Mouse (Mus musculus): ENCODE data around the gene Tnxb.

DNA sequence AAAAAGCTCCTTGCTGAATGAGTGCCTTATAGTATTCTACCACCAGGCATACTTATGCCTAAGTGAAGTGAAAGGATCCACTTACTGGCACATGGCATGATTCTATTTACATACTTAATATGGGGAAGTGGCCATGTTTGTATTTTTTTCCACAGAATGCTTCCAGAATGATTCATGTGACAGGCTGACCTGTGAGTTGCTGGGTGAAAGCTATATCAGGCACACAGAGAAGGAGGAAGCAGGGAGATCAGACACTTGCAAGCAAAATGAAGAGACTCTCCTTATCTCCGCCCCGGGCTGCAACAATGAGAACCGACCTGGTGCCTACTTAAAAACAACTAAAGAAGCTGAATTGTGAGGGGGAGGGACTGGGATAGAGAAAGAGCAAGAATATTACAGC is 91.1 kb downstream of the Tnxb start:
- TF ChIP-seq ZNF384 (IDR thresholded peaks at IDR 0.05; ENCODE audit: low read depth, low read length) (no peak), ZC3H11A (IDR thresholded peaks at IDR 0.05; ENCODE audit: borderline replicate concordance, low read depth, low read length) (no peak), CHD2 (IDR thresholded peaks at IDR 0.05; ENCODE audit: low read depth, low read length) (no peak), MAFK (IDR thresholded peaks at IDR 0.05; ENCODE audit: insufficient read depth, low read depth, low read length) (no peak)
